Mouse (Mus musculus) C2C12 (cell line): Measurements from ENCODE around the gene Lyrm1. TPM values are rescaled to one million over a fixed set of nuclear protein-coding genes. Genes with fewer than 3 reads are reported as not detected.

ENCODE experiments used
- H3K27me3 ChIP-seq: one replicate; pipeline ENCODE4 v1.6.1; 2011; ENCODE audit not compliant: control insufficient read depth, insufficient read depth, insufficient read length
- H3K36me3 ChIP-seq: one replicate; pipeline ENCODE4 v1.6.1; 2011; ENCODE audit not compliant: control insufficient read depth, insufficient read depth
- H3K4me3 ChIP-seq: one replicate; pipeline ENCODE4 v1.5.1; 2011; ENCODE audit warnings: mild to moderate bottlenecking, control low read depth; ENCODE audit not compliant: poor library complexity, insufficient read depth, severe bottlenecking
- H3K79me2 ChIP-seq: one replicate; pipeline ENCODE4 v1.6.1; 2011; ENCODE audit not compliant: control insufficient read depth, insufficient read depth
- H3K79me3 ChIP-seq: one replicate; pipeline ENCODE4 v1.6.1; 2011; ENCODE audit warnings: low read depth, control low read depth
- H3ac ChIP-seq: one replicate; pipeline ENCODE3; 2011; ENCODE audit warnings: low read depth; ENCODE audit not compliant: control insufficient read depth, insufficient read length
- CEBPB ChIP-seq: IDR thresholded peaks from one replicate; pipeline ENCODE4 v1.6.1; 2011; ENCODE audit warnings: low read depth, mild to moderate bottlenecking, control low read depth, moderate library complexity
- CTCF ChIP-seq: IDR thresholded peaks from one replicate; pipeline ENCODE4 v1.5.1; 2011; ENCODE audit not compliant: control insufficient read depth, insufficient read depth, insufficient read length
- FOSL1 ChIP-seq: IDR thresholded peaks from one replicate; pipeline ENCODE4 v1.8.0; 2011; ENCODE audit warnings: mild to moderate bottlenecking, low read length; ENCODE audit not compliant: poor library complexity, insufficient read depth, severe bottlenecking
- MAX ChIP-seq: IDR thresholded peaks from one replicate; pipeline ENCODE4 v1.6.1; 2011; ENCODE audit warnings: mild to moderate bottlenecking, control low read depth
- MYOD1 ChIP-seq: IDR thresholded peaks from one replicate; pipeline ENCODE4 v1.6.1; 2011; ENCODE audit warnings: low read depth; ENCODE audit not compliant: control insufficient read depth, insufficient read length
- MYOG ChIP-seq: IDR thresholded peaks from one replicate; pipeline ENCODE4 v1.6.1; 2011; ENCODE audit not compliant: control insufficient read depth, insufficient read length; ENCODE audit errors: extremely low read depth
- USF1 ChIP-seq: IDR thresholded peaks from one replicate; pipeline ENCODE4 v1.6.1; 2011; ENCODE audit warnings: low read depth, mild to moderate bottlenecking, control low read depth, moderate library complexity
- polyA plus RNA-seq: library from polyadenylated mRNA; unstranded; fragments of >200 nt; fragmentation: generic; extraction: Trizol; gene quantifications from one replicate; pipeline ENCODE4 v1.2.1, GENCODE M21; 2012; ENCODE audit warnings: missing spikeins

The Lyrm1 gene
- polyA plus RNA-seq, 1 experiment = 2.2 TPM

- H3ac ChIP-seq = no peak overlapping the region
- no peak overlapping the region for H3K4me3 ChIP-seq
- TF ChIP-seq MYOD1 (no peak), CTCF (no peak), FOSL1 (no peak), USF1 (no peak), CEBPB (no peak), MAX (no peak), MYOG (no peak)
- no peaks in the 10 kb centered on the region for H3K36me3 ChIP-seq
- no peaks in the 10 kb centered on the region for H3K79me3 ChIP-seq
- H3K79me2 ChIP-seq = no peaks in the 10 kb centered on the region
- no peaks in the 10 kb centered on the region for H3K27me3 ChIP-seq
These were observed 70.2 kb downstream of the Lyrm1 start for GRCm38 (mm10) chr7:119965651-119966395.

GRCm38 (mm10) chr7:119969320-119969719, 73.7 kb downstream of the Lyrm1 start:
- TF ChIP-seq CTCF = no peak
- TF ChIP-seq CEBPB = no peak
- no peak for TF ChIP-seq USF1
- no peak for TF ChIP-seq MYOD1
- no peak for TF ChIP-seq MAX
- no peak for TF ChIP-seq FOSL1
- no peak for TF ChIP-seq MYOG
- H3K79me3 ChIP-seq = no peaks in the 10 kb centered on the region
- H3ac ChIP-seq = no peak overlapping the region
- no peaks in the 10 kb centered on the region for H3K27me3 ChIP-seq
- no peaks in the 10 kb centered on the region for H3K79me2 ChIP-seq
- H3K4me3 ChIP-seq = no peak overlapping the region
- no peaks in the 10 kb centered on the region for H3K36me3 ChIP-seq

- Histone ChIP-seq H3K79me2 (no peaks in the 10 kb centered on the region), H3K79me3 (no peaks in the 10 kb centered on the region), H3ac (no peak overlapping the region), H3K27me3 (no peaks in the 10 kb centered on the region), H3K36me3 (no peaks in the 10 kb centered on the region), H3K4me3 (no peak overlapping the region)
- no peak for TF ChIP-seq USF1
- TF ChIP-seq CTCF = no peak
- peak; percentile 6 for TF ChIP-seq FOSL1
- TF ChIP-seq MYOG = no peak
- no peak for TF ChIP-seq CEBPB
- no peak for TF ChIP-seq MYOD1
- TF ChIP-seq MAX = peak; percentile 20
These were observed 78.6 kb downstream of the Lyrm1 start for GRCm38 (mm10) chr7:119974214-119974613.

- no peaks in the 10 kb centered on the region for H3K36me3 ChIP-seq
- no peaks in the 10 kb centered on the region for H3K79me3 ChIP-seq
- no peak overlapping the region for H3ac ChIP-seq
- TF ChIP-seq MAX (no peak), CEBPB (no peak), MYOD1 (no peak), USF1 (no peak), CTCF (no peak), FOSL1 (no peak), MYOG (no peak)
- no peak overlapping the region for H3K4me3 ChIP-seq
- H3K79me2 ChIP-seq = no peaks in the 10 kb centered on the region
- no peaks in the 10 kb centered on the region for H3K27me3 ChIP-seq
These were observed 80.6 kb downstream of the Lyrm1 start for GRCm38 (mm10) chr7:119976256-119976655.

- TF ChIP-seq FOSL1 (no peak), MAX (no peak), MYOD1 (no peak), USF1 (no peak), CEBPB (no peak), MYOG (no peak), CTCF (no peak)
- Histone ChIP-seq H3K27me3 (no peaks in the 10 kb centered on the region), H3K4me3 (no peak overlapping the region), H3K36me3 (no peaks in the 10 kb centered on the region), H3K79me2 (no peaks in the 10 kb centered on the region), H3K79me3 (no peaks in the 10 kb centered on the region), H3ac (no peak overlapping the region)
These were observed 81.9 kb downstream of the Lyrm1 start for GRCm38 (mm10) chr7:119977574-119977973.

GRCm38 (mm10) chr7:119978576-119978975, 82.9 kb downstream of the Lyrm1 start:
- TF ChIP-seq MYOD1 (no peak), MAX (no peak), CEBPB (no peak), FOSL1 (no peak), MYOG (no peak), USF1 (no peak), CTCF (no peak)

More at GRCm38 (mm10) chr7:119978576-119978975, 82.9 kb downstream of the Lyrm1 start:
- H3K36me3 ChIP-seq = no peaks in the 10 kb centered on the region
- no peak overlapping the region for H3ac ChIP-seq
- no peaks in the 10 kb centered on the region for H3K27me3 ChIP-seq
- H3K79me2 ChIP-seq = no peaks in the 10 kb centered on the region
- H3K4me3 ChIP-seq = no peak overlapping the region
- H3K79me3 ChIP-seq = no peaks in the 10 kb centered on the region
